Mouse (Mus musculus): Measurements from ENCODE around the gene Gm12355.

Gm12355 gene

DNA sequence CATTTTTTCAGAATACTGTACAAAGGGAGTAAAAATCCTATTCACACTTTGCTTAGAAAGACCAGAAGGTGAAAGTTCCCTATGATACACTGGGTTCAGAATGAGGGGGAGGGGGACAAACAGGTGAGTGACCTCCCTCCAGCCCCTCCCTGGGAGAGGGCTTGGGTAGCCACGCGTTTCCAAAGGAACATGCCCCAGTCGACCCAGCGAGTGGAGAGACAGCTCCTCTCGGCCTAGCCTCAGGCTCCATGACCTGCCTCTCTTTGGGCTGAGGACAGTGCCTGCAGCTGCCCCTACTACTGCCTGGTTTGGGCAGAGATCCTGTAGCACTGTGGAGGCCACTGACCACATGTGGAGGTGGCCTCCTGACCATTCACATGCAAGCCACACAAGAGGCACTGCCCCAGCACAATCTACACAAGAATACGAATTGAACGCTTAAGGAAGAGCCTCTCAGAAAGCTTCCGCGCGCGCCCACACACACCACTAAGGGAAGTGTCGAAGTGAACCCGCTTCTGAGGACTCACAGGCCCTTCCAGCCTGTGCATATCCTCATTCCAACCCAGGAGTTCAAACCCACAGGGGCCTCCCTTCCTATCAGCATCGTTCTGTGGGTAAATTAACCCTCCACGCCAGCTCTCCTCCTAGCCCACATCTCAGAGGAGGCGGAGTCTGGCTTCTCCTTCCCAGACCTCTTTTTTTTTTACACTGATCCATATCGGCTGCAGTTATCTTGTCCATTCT lies 44.0 kb downstream of the Gm12355 start:
- no peak for DNase-seq

DNA sequence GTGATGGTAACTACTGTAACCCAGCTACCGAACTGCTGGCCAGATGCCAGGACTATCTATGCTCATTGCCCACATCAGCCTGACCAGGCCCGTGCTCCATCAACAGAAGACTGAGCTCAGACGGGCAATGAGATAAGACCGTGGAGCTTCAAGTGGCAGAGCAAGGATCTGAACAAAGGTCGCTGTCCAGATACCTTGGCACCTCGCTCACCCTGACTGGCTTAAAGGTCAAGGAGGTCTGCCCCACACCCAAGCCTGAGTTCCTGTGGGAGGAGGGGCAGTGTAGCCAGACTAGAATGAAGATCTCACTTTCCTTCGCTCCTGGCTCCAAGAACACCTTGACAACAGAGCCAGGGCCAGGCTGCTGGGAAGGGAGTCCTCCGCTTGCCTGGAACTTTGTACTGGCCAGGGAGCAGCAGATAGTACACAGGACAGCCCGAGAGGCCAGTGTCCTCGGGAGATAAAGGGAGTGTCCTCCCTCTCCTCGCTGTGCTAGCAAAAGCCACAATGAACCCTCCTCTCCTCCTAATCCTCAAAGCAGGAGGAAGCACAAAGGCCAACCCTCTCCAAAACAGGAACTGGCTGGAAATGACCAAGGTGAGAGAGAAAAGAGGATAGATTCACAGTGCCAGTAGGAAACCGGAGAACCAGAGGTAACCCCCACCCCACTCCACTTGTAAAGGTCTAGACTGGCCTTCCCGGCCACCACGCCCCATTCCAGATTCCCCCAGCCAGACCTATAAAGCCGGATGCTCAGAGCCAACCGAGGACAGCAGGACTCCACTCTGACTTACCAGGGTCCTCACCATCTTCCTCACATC lies 45.0 kb downstream of the Gm12355 start:
- DNase-seq, result no peak

GRCm38 (mm10) chr11:98577776-98578175 lies 47.7 kb downstream of the Gm12355 start:
- DNase-seq, result no peak

Measured in cerebellum, adult 11-12 months (tissue).